Mouse (Mus musculus) liver, postnatal 0 days (tissue): Measurements from ENCODE around the gene Filip1l.

Experiments
- CTCF ChIP-seq: sonication (generic); IDR thresholded peaks from 2 replicates; pipeline ENCODE4 v1.5.1; 2016; ENCODE audit warnings: antibody characterized with exemption, low read depth
- EP300 ChIP-seq: IDR thresholded peaks from 2 replicates; pipeline ENCODE4 v1.6.1; 2016; ENCODE audit warnings: antibody characterized with exemption, low read depth, mild to moderate bottlenecking

- TF ChIP-seq CTCF (no peak), EP300 (no peak)
Measured at GRCm38 (mm10) chr16:57332301-57332700, 20.6 kb upstream of the Filip1l start.
